Mouse (Mus musculus) intestine, embryonic 16.5 days (tissue): ENCODE measurements around the gene Pea15a. TPM values are rescaled to one million over a fixed set of nuclear protein-coding genes. Genes with fewer than 3 reads are reported as not detected.
A peak's percentile ranks its signal among the peaks of the same experiment; 100 is the strongest.

ENCODE experiments used
- ATAC-seq: fragments of 200-750 bp; cut with Nextera tagmentation; 2 replicates; pipeline ENCODE4 v1.8.0; 2017; ENCODE audit warnings: moderate TSS enrichment, moderate library complexity
- H3K27ac ChIP-seq: fragments of 300-500 bp; sonication (generic); 2 replicates; pipeline ENCODE4 v1.5.1; 2014; ENCODE audit warnings: mild to moderate bottlenecking, low read length
- H3K27me3 ChIP-seq: fragments of 300-500 bp; sonication (generic); replicated peaks from 2 replicates; pipeline ENCODE4 v1.6.1; 2014; ENCODE audit warnings: low read length, control low read depth, mixed read lengths; ENCODE audit not compliant: control insufficient read depth, insufficient read depth
- H3K36me3 ChIP-seq: fragments of 300-500 bp; sonication (generic); 2 replicates; pipeline ENCODE4 v1.6.1; 2014; ENCODE audit warnings: low read length, control low read depth; ENCODE audit not compliant: control insufficient read depth, insufficient read depth
- H3K4me1 ChIP-seq: fragments of 300-500 bp; sonication (generic); 2 replicates; pipeline ENCODE4 v1.6.1; 2014; ENCODE audit warnings: low read length, control low read depth, mixed read lengths; ENCODE audit not compliant: control insufficient read depth, insufficient read depth
- H3K4me2 ChIP-seq: fragments of 300-500 bp; sonication (generic); 2 replicates; pipeline ENCODE4 v1.6.1; 2014; ENCODE audit warnings: low read depth, low read length, control low read depth
- H3K4me3 ChIP-seq: fragments of 300-500 bp; sonication (generic); 2 replicates; pipeline ENCODE4 v1.5.1; 2014; ENCODE audit warnings: mild to moderate bottlenecking, low read length
- H3K9ac ChIP-seq: fragments of 300-500 bp; sonication (generic); 2 replicates; pipeline ENCODE4 v1.6.1; 2014; ENCODE audit warnings: low read depth, low read length
- H3K9me3 ChIP-seq: fragments of 300-500 bp; sonication (generic); 2 replicates; pipeline ENCODE4 v1.6.1; 2016; ENCODE audit warnings: low read length, control low read depth; ENCODE audit not compliant: control insufficient read depth
- WGBS: fragments of 180-500 bp; shearing (Covaris S2); extraction: QIAGEN DNeasy Blood & Tissue Kit; methylation state at CpG from one replicate; pipeline ENCODE4 v1.1.7; 2014; 5-methylcytosine and 5-hydroxymethylcytosine counted together
- polyA plus RNA-seq: library from polyadenylated mRNA; unstranded; fragments of >200 nt; fragmentation: Nextera tagmentation; extraction: Ambion mirVana; gene quantifications from 2 replicates; pipeline ENCODE4 v1.2.1, GENCODE M21; 2015

Pea15a gene
- polyA plus RNA-seq, 1 experiment from 2014 or later, result 81.3 TPM

GRCm38 (mm10) chr1:172186401-172187289 lies 20.0 kb downstream of the Pea15a start:
- H3K36me3 ChIP-seq, result peaks cover 16% of the 10 kb centered on the region
- H3K9ac ChIP-seq, result no peak overlapping the region
- no peaks in the 10 kb centered on the region for H3K9me3 ChIP-seq
- 85% methylated on average over 10 of the region's 10 CpGs for WGBS
- H3K4me3 ChIP-seq, result no peak overlapping the region
- H3K27ac ChIP-seq, result no peak overlapping the region
- H3K27me3 ChIP-seq, result no peaks in the 10 kb centered on the region
- H3K4me1 ChIP-seq, result no peaks in the 10 kb centered on the region
- no peak overlapping the region for H3K4me2 ChIP-seq
- ATAC-seq, result 0 out of 2 replicates have a peak, but pooled peaks have one; percentile 28

- ATAC-seq, result no peak
- no peaks in the 10 kb centered on the region for H3K27me3 ChIP-seq
- no peak overlapping the region for H3K4me3 ChIP-seq
- no peak overlapping the region for H3K27ac ChIP-seq
- H3K4me2 ChIP-seq, result no peak overlapping the region
- no peak overlapping the region for H3K9ac ChIP-seq
- H3K4me1 ChIP-seq, result no peaks in the 10 kb centered on the region
- H3K36me3 ChIP-seq, result peaks cover 19% of the 10 kb centered on the region
- H3K9me3 ChIP-seq, result no peaks in the 10 kb centered on the region
Observed at GRCm38 (mm10) chr1:172183915-172184314, 22.7 kb downstream of the Pea15a start.

GRCm38 (mm10) chr1:172183056-172183455 lies 23.5 kb downstream of the Pea15a start:
- H3K27ac ChIP-seq, result no peak overlapping the region
- peaks cover 19% of the 10 kb centered on the region for H3K36me3 ChIP-seq
- no peaks in the 10 kb centered on the region for H3K27me3 ChIP-seq
- no peak for ATAC-seq
- H3K4me2 ChIP-seq, result no peak overlapping the region
- no peaks in the 10 kb centered on the region for H3K4me1 ChIP-seq
- no peak overlapping the region for H3K4me3 ChIP-seq
- no peak overlapping the region for H3K9ac ChIP-seq
- no peaks in the 10 kb centered on the region for H3K9me3 ChIP-seq
- WGBS, result over 99% methylated on average over 6 of the region's 6 CpGs

GRCm38 (mm10) chr1:172181777-172182176 lies 24.8 kb downstream of the Pea15a start:
- no peaks in the 10 kb centered on the region for H3K4me1 ChIP-seq
- H3K9ac ChIP-seq, result no peak overlapping the region
- ATAC-seq, result no peak
- H3K9me3 ChIP-seq, result no peaks in the 10 kb centered on the region
- 89% methylated on average over 3 of the region's 3 CpGs for WGBS
- peaks cover 17% of the 10 kb centered on the region for H3K36me3 ChIP-seq
- no peak overlapping the region for H3K27ac ChIP-seq
- no peak overlapping the region for H3K4me3 ChIP-seq
- H3K4me2 ChIP-seq, result no peak overlapping the region
- no peaks in the 10 kb centered on the region for H3K27me3 ChIP-seq

- H3K36me3 ChIP-seq, result peaks cover 11% of the 10 kb centered on the region
- H3K4me2 ChIP-seq, result no peak overlapping the region
- no peaks in the 10 kb centered on the region for H3K4me1 ChIP-seq
- H3K4me3 ChIP-seq, result no peak overlapping the region
- H3K9ac ChIP-seq, result no peak overlapping the region
- WGBS, result 56% methylated on average over 4 of the region's 4 CpGs
- no peak overlapping the region for H3K27ac ChIP-seq
- no peak for ATAC-seq
- H3K9me3 ChIP-seq, result no peaks in the 10 kb centered on the region
- H3K27me3 ChIP-seq, result no peaks in the 10 kb centered on the region
Observed at GRCm38 (mm10) chr1:172180881-172181280, 25.7 kb downstream of the Pea15a start.

- WGBS, result 67% methylated on average over 7 of the region's 7 CpGs
- peaks cover 11% of the 10 kb centered on the region for H3K36me3 ChIP-seq
Observed at GRCm38 (mm10) chr1:172179102-172179501, 27.5 kb downstream of the Pea15a start.

GRCm38 (mm10) chr1:172177791-172178190 lies 28.8 kb downstream of the Pea15a start:
- Histone ChIP-seq H3K36me3 (peaks cover 11% of the 10 kb centered on the region), H3K27me3 (no peaks in the 10 kb centered on the region), H3K4me1 (no peaks in the 10 kb centered on the region), H3K27ac (no peak overlapping the region), H3K9me3 (no peaks in the 10 kb centered on the region), H3K9ac (no peak overlapping the region), H3K4me2 (no peak overlapping the region), H3K4me3 (no peak overlapping the region)
- WGBS, result 86% methylated on average over 7 of the region's 7 CpGs
- ATAC-seq, result no peak

More at GRCm38 (mm10) chr1:172179102-172179501, 27.5 kb downstream of the Pea15a start:
- no peaks in the 10 kb centered on the region for H3K9me3 ChIP-seq
- H3K4me3 ChIP-seq, result no peak overlapping the region
- no peak overlapping the region for H3K27ac ChIP-seq
- no peak overlapping the region for H3K4me2 ChIP-seq
- no peaks in the 10 kb centered on the region for H3K27me3 ChIP-seq
- H3K9ac ChIP-seq, result no peak overlapping the region
- H3K4me1 ChIP-seq, result no peaks in the 10 kb centered on the region
- no peak for ATAC-seq

DNA sequence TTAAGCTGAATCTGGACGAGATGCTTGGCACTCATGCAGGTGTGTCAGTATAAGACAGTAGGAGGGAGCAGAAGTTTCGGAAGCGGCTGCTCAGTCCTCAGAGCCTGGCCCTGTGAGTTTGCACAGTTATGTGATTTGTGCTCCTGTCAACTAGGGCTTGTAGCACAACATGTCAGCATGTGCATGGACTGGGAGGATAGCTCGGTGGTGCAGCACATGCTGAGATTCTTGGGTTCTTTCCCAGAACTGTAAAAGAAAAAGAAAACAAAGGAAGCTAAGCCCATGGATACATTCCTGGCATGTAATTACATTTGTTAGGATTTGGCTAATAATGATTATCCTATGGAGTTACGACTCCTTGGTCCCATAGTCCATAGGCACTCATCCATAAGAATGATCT lies 33.4 kb downstream of the Pea15a start:
- no peaks in the 10 kb centered on the region for H3K4me1 ChIP-seq
- H3K27ac ChIP-seq, result no peak overlapping the region
- no peak for ATAC-seq
- peaks cover 19% of the 10 kb centered on the region for H3K36me3 ChIP-seq
- H3K27me3 ChIP-seq, result no peaks in the 10 kb centered on the region
- 79% methylated on average over 5 of the region's 5 CpGs for WGBS
- H3K4me2 ChIP-seq, result no peak overlapping the region
- H3K9me3 ChIP-seq, result no peaks in the 10 kb centered on the region
- H3K4me3 ChIP-seq, result no peak overlapping the region
- H3K9ac ChIP-seq, result no peak overlapping the region

DNA sequence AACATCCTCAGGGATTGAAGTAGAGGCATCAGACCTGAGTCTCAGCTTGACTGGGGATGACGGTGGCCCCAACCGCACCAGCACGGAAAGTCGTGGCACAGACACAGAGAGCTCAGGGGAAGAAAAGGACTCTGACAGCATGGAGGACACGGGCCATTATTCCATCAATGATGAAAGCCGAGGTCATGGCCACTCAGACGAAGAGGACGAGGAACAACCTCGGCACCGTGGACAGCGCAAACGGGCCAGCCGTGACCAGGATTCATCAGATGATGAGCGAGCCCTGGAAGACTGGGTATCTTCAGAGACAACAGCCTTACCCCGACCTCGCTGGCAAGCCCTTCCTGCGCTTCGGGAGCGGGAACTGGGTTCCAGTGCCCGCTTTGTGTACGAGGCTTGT lies 34.2 kb downstream of the Pea15a start:
- H3K36me3 ChIP-seq, result peaks cover 17% of the 10 kb centered on the region

More for the DNA sequence above, 34.2 kb downstream of the Pea15a start:
- Histone ChIP-seq H3K4me3 (no peak overlapping the region), H3K27ac (no peak overlapping the region), H3K9ac (no peak overlapping the region), H3K4me1 (no peaks in the 10 kb centered on the region), H3K4me2 (no peak overlapping the region), H3K9me3 (no peaks in the 10 kb centered on the region), H3K27me3 (no peaks in the 10 kb centered on the region)
- 92% methylated on average over 21 of the region's 21 CpGs for WGBS
- ATAC-seq, result no peak
